Mouse (Mus musculus) embryonic facial prominence, embryonic 11.5 days (tissue): Measurements from ENCODE around the gene Ephb6. TPM values are rescaled to one million over a fixed set of nuclear protein-coding genes. Genes with fewer than 3 reads are reported as not detected.
A peak's percentile ranks its signal among the peaks of the same experiment; 100 is the strongest.
"Not testable (repeated sequence)": the region's sequence is repeated elsewhere in the genome, so short reads cannot be mapped to it uniquely, and the experiment has no call there.

ENCODE experiments used
- ATAC-seq: fragments of 200-750 bp; cut with Nextera tagmentation; replicated peaks from 2 replicates; pipeline ENCODE4 v1.8.0; 2017; ENCODE audit warnings: low read depth; ENCODE audit not compliant: insufficient number of reproducible peaks, low FRiP score, low TSS enrichment
- DNase-seq: peaks from one replicate; pipeline ENCODE4 v3.0.0-alpha.2; 2015; ENCODE audit warnings: low spot score
- H3K27ac ChIP-seq: fragments of 300-500 bp; sonication (generic); replicated peaks from 2 replicates; pipeline ENCODE4 v1.5.1; 2014; ENCODE audit warnings: mild to moderate bottlenecking, low read depth, low read length, control low read depth
- H3K27me3 ChIP-seq: fragments of 300-500 bp; sonication (generic); 2 replicates; pipeline ENCODE4 v1.6.1; 2014; ENCODE audit warnings: mild to moderate bottlenecking, low read length, moderate library complexity, mixed read lengths; ENCODE audit not compliant: control insufficient read depth, insufficient read depth
- H3K36me3 ChIP-seq: fragments of 300-500 bp; sonication (generic); replicated peaks from 2 replicates; pipeline ENCODE4 v1.6.1; 2014; ENCODE audit warnings: low read depth, mild to moderate bottlenecking, low read length, moderate library complexity, mixed read lengths; ENCODE audit not compliant: control insufficient read depth, insufficient read depth
- H3K4me1 ChIP-seq: fragments of 300-500 bp; sonication (generic); 2 replicates; pipeline ENCODE4 v1.6.1; 2014; ENCODE audit warnings: low read length, mixed read lengths; ENCODE audit not compliant: control insufficient read depth, insufficient read depth
- H3K4me2 ChIP-seq: fragments of 300-500 bp; sonication (generic); 2 replicates; pipeline ENCODE4 v1.6.1; 2014; ENCODE audit warnings: low read depth, mild to moderate bottlenecking, control low read depth, low read length, moderate library complexity
- H3K4me3 ChIP-seq: fragments of 300-500 bp; sonication (generic); 2 replicates; pipeline ENCODE4 v1.5.1; 2014; ENCODE audit warnings: low read depth, low read length, control low read depth
- H3K9ac ChIP-seq: fragments of 300-500 bp; sonication (generic); replicated peaks from 2 replicates; pipeline ENCODE4 v1.6.1; 2014; ENCODE audit warnings: mild to moderate bottlenecking, control low read depth, low read length
- H3K9me3 ChIP-seq: fragments of 300-500 bp; sonication (generic); replicated peaks from 2 replicates; pipeline ENCODE4 v1.6.1; 2016; ENCODE audit warnings: mild to moderate bottlenecking, low read length, inconsistent platforms, mixed read lengths; ENCODE audit not compliant: control insufficient read depth
- WGBS: fragments of 180-500 bp; shearing (Covaris S2); extraction: QIAGEN DNeasy Blood & Tissue Kit; methylation state at CpG from one replicate; pipeline ENCODE4 v1.1.7; 2014; 5-methylcytosine and 5-hydroxymethylcytosine counted together
- polyA plus RNA-seq: library from polyadenylated mRNA; unstranded; fragments of >200 nt; fragmentation: Nextera tagmentation; extraction: Ambion mirVana; gene quantifications from 2 replicates; pipeline ENCODE4 v1.2.1, GENCODE M21; 2014

Ephb6 gene
- 10.0 and 11.7 TPM in 2 replicates for polyA plus RNA-seq

- Histone ChIP-seq H3K27ac (peak within 1 kb of the TSS; percentile 91), H3K4me1 (no peaks in the 10 kb centered on the region), H3K9ac (peak within 1 kb of the TSS; percentile 88), H3K9me3 (no peaks in the 10 kb centered on the region), H3K4me2 (peak within 1 kb of the TSS; percentile 87), H3K27me3 (no peaks in the 10 kb centered on the region), H3K36me3 (no peaks in the 10 kb centered on the region), H3K4me3 (peak within 1 kb of the TSS; percentile 61)
- peak; percentile 97 for ATAC-seq
- DNase-seq, result peak; percentile 90
- under 1% methylated on average over 67 of the region's 68 CpGs for WGBS
Observed at GRCm38 (mm10) chr6:41605061-41605793, at the start of gene Ephb6. Ephb6 (plus strand) TSS chr6:41605482.

DNA sequence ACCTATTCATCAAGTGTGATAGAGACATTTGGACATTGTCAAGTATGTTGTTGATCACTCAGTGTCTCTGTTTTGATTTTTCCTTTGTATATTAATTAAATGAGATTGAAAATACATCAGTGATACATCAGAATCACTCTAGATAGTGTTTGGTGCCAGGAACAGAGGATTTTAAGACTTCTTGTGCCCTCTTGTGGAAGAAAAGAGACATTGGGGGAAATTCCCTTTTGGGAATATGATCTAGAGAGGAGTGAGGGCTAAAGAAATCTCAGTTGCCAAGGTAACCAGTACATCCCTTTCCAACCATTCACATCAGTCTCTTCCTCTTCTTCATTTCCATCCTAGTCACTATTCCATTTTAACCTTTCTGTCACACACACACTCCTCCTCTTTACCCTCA, 48.9 kb upstream of the Ephb6 start:
- no peak for ATAC-seq
- Histone ChIP-seq H3K9ac (no peak overlapping the region), H3K4me1 (no peaks in the 10 kb centered on the region), H3K27me3 (no peaks in the 10 kb centered on the region), H3K4me2 (no peak overlapping the region), H3K27ac (no peak overlapping the region), H3K4me3 (no peak overlapping the region), H3K36me3 (no peaks in the 10 kb centered on the region), H3K9me3 (no peaks in the 10 kb centered on the region)
- DNase-seq, result peak; percentile 19

DNA sequence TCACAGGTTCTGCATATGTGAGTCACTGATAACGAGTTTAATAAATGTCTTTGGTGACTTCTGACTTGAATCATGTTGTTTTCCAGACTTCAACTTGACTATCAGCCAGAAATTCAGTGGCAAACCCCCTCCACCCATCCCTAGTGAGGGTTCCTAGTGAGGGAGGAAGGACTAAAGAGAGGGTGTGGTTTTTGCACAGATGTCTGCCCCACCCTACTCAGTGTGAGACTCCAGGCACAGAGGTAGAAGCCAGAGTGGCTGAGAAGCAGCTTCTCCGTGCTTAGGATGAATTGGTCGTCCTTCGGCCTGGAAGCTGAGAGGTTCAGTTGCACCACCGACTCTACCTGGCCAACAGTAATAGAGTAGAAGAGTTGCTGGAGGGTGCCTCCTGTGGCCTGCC, 47.8 kb upstream of the Ephb6 start:
- 82% methylated on average over 5 of the region's 5 CpGs for WGBS

DNA sequence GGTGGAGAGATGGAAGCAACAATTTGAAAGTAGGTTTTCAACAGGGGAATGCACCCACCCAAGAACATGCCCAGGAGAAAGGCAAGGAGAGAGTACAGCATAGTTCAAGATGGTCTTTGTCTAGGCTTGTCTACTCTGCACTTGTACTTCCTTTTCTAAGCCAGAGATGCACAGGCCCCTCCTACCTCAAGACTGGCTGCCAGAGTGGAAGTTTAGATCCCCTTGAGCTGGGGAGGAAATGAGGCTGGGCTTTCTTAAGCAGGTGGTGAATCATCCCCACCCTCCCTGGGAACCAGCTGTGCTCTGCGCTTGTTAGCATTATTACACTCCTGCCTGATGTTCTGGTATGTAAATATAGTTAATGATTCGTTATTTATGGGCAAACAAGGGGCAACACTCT, 47.0 kb upstream of the Ephb6 start:
- 47% methylated on average over 2 of the region's 2 CpGs for WGBS
- no peaks in the 10 kb centered on the region for H3K4me1 ChIP-seq
- no peak for ATAC-seq
- no peak overlapping the region for H3K4me2 ChIP-seq
- no peaks in the 10 kb centered on the region for H3K9me3 ChIP-seq
- no peak overlapping the region for H3K4me3 ChIP-seq
- H3K9ac ChIP-seq, result no peak overlapping the region
- H3K36me3 ChIP-seq, result no peaks in the 10 kb centered on the region
- H3K27me3 ChIP-seq, result no peaks in the 10 kb centered on the region
- H3K27ac ChIP-seq, result no peak overlapping the region
- DNase-seq, result no peak

More for the DNA sequence above, 47.8 kb upstream of the Ephb6 start:
- Histone ChIP-seq H3K4me2 (no peak overlapping the region), H3K9ac (no peak overlapping the region), H3K4me1 (no peaks in the 10 kb centered on the region), H3K9me3 (no peaks in the 10 kb centered on the region), H3K36me3 (no peaks in the 10 kb centered on the region), H3K27me3 (no peaks in the 10 kb centered on the region), H3K4me3 (no peak overlapping the region), H3K27ac (no peak overlapping the region)
- ATAC-seq (no peak), DNase-seq (no peak)

GRCm38 (mm10) chr6:41559331-41559730, 46.0 kb upstream of the Ephb6 start:
- no peak overlapping the region for H3K4me2 ChIP-seq
- H3K27me3 ChIP-seq, result no peaks in the 10 kb centered on the region
- DNase-seq (no peak), ATAC-seq (no peak)
- H3K27ac ChIP-seq, result no peak overlapping the region
- H3K9me3 ChIP-seq, result no peaks in the 10 kb centered on the region
- no peak overlapping the region for H3K4me3 ChIP-seq
- no peak overlapping the region for H3K9ac ChIP-seq
- no peaks in the 10 kb centered on the region for H3K36me3 ChIP-seq
- 74% methylated on average over 3 of the region's 3 CpGs for whole genome bisulfite sequencing
- no peaks in the 10 kb centered on the region for H3K4me1 ChIP-seq

GRCm38 (mm10) chr6:41560273-41560672, 45.0 kb upstream of the Ephb6 start:
- H3K27me3 ChIP-seq, result no peaks in the 10 kb centered on the region
- H3K9ac ChIP-seq, result no peak overlapping the region
- no peaks in the 10 kb centered on the region for H3K9me3 ChIP-seq
- no peaks in the 10 kb centered on the region for H3K36me3 ChIP-seq
- no peak overlapping the region for H3K4me2 ChIP-seq
- DNase-seq (no peak), ATAC-seq (no peak)
- WGBS, result 84% methylated on average over 2 of the region's 2 CpGs
- no peak overlapping the region for H3K4me3 ChIP-seq
- H3K4me1 ChIP-seq, result no peaks in the 10 kb centered on the region
- no peak overlapping the region for H3K27ac ChIP-seq

DNA sequence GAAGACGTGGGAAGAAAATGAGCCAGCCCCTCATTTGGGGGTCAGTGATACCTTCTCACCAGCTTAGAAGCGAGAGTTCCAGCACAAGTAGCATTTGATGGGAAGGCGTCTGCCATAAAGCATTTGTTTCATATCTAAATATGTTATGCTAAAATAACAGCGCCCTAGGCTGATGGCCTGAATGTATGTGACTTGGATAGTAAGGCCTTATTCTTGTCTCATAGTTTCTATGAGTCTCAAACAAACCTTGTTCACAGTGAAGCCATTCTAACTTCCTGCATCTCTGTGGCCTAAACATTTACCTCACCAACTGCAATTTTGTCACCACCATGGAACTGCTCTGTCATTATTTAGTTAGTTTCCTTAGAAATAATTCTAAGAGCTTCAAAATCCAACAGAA, 42.7 kb upstream of the Ephb6 start:
- WGBS, result 86% methylated on average over 4 of the region's 4 CpGs
- ATAC-seq, result no peak
- Histone ChIP-seq H3K27ac (no peak overlapping the region), H3K4me3 (0 out of 2 replicates have a peak overlapping the region, but pooled peaks have one; percentile 5), H3K4me1 (no peaks in the 10 kb centered on the region), H3K9ac (no peak overlapping the region), H3K9me3 (no peaks in the 10 kb centered on the region), H3K27me3 (no peaks in the 10 kb centered on the region), H3K36me3 (no peaks in the 10 kb centered on the region), H3K4me2 (no peak overlapping the region)
- DNase-seq, result no peak

- H3K4me3 ChIP-seq, result 0 out of 2 replicates have a peak overlapping the region, but pooled peaks have one; percentile 5
- not testable (repeated sequence) for H3K27me3 ChIP-seq, H3K4me1 ChIP-seq, H3K36me3 ChIP-seq, H3K9ac ChIP-seq, H3K4me2 ChIP-seq, H3K27ac ChIP-seq, H3K9me3 ChIP-seq
- 0 out of 2 replicates have a peak, but pooled peaks have one; percentile 62 for ATAC-seq
- 57% methylated on average over 4 of the region's 23 CpGs for WGBS
- DNase-seq, result peak; percentile 34
Observed at GRCm38 (mm10) chr6:41563104-41563951, 42.0 kb upstream of the Ephb6 start.
